In genomic region chr2:69861485-69862091, GRCm38 (mm10) we compare ENCODE assay signal across 8 mouse cellular contexts. TPM values are rescaled to one million over a fixed set of nuclear protein-coding genes. Genes with fewer than 3 reads are reported as not detected.
DNase-seq lines count a peak whose midpoint lies in the region; ATAC-seq lines count a peak whose summit lies in the region.

TSS of gene Ssb (plus strand) at chr2:69861562.

- H3K27me3 ChIP-seq in hindbrain, embryonic 16.5 days (replicated peaks; ENCODE audit: control insufficient read depth, insufficient read depth, low read length): no peaks in the 10 kb centered on the region

- peak within 1 kb of the TSS; percentile 93 for H3K27ac ChIP-seq in hindbrain, embryonic 16.5 days (ENCODE audit: low read depth, low read length)
- peak within 1 kb of the TSS; percentile 79 for H3K27ac ChIP-seq in macrophage

- ATAC-seq in hindbrain, embryonic 16.5 days: peak; percentile 98

- WGBS in hindbrain, embryonic 16.5 days: under 1% methylated on average over 58 of the region's 66 CpGs
- whole genome bisulfite sequencing in macrophage (ENCODE audit: missing documents): under 1% methylated on average over 60 of the region's 66 CpGs

- peaks cover 18% of the 10 kb centered on the region for H3K4me1 ChIP-seq in hindbrain, embryonic 16.5 days (ENCODE audit: control insufficient read depth, insufficient read depth, low read depth, low read length)

- H3K36me3 ChIP-seq in hindbrain, embryonic 16.5 days (ENCODE audit: control insufficient read depth, insufficient read depth, low read length): no peaks in the 10 kb centered on the region
- H3K36me3 ChIP-seq in macrophage (ENCODE audit: inconsistent target): peaks cover 7% of the 10 kb centered on the region

- no peaks in the 10 kb centered on the region for H3K9me3 ChIP-seq in hindbrain, embryonic 16.5 days (ENCODE audit: control insufficient read depth, low read length)

- H3K4me2 ChIP-seq in hindbrain, embryonic 16.5 days (ENCODE audit: low read length): peak within 1 kb of the TSS; percentile 84

- peak within 1 kb of the TSS; percentile 99 for H3K4me3 ChIP-seq in hindbrain, embryonic 16.5 days (ENCODE audit: low read length)
- H3K4me3 ChIP-seq in macrophage (ENCODE audit: inconsistent target): peak within 1 kb of the TSS; percentile 92

- H3K9ac ChIP-seq in hindbrain, embryonic 16.5 days (ENCODE audit: low read depth, low read length): peak within 1 kb of the TSS; percentile 98

- peaks cover 48% of the 10 kb centered on the region for H3K79me2 ChIP-seq in macrophage (ENCODE audit: inconsistent target)

- DNase-seq in R1 (ENCODE audit: low read depth, low spot score): peak; percentile 93
- peak; percentile 93 to 97 for DNase-seq in cerebellum, postnatal 25 days
- DNase-seq in frontal cortex, postnatal 36 days (ENCODE audit: low spot score in 2 of 2): peak; percentile 90 to 93
- DNase-seq in left cerebral cortex, adult 18-20 months (ENCODE audit: low spot score in 2 of 2): peak; percentile 93 to 96
- peak; percentile 95 for DNase-seq in right cerebral cortex, adult 18-20 months
- DNase-seq in urinary bladder, postnatal 10 days (ENCODE audit: low spot score): peak; percentile 70

RNA-seq across cellular contexts. Expression of gene Ssb, which starts in this region (rescaled TPM):
- polyA plus RNA-seq in hindbrain, embryonic 16.5 days (2015; fragmentation: Nextera tagmentation; extraction: Ambion mirVana): 212 and 239 TPM in 2 replicates
- total RNA-seq in left cerebral cortex, adult 18-20 months (2021): 100 to 1,000 TPM; 121 to 128 TPM
- 100 to 1,000 TPM in 10 of 26 experiments, 10 to 100 TPM in 16; 63.2 to 140 (median 94.4) TPM for total RNA-seq in macrophage (2018; cell fraction: chromatin; rRNA removed)
- 100 to 1,000 TPM in 15 of 26 experiments, 10 to 100 TPM in 11; 87.0 to 136 (median 101) TPM for total RNA-seq in macrophage (2018; cell fraction: cytosol; rRNA removed)
- total RNA-seq in macrophage (2018; cell fraction: nucleus; rRNA removed): 100 to 1,000 TPM in 12 of 26 experiments, 10 to 100 TPM in 14; 73.7 to 179 (median 95.3) TPM
- 106 to 279 TPM (median 166 TPM) in 3 replicates for polyA plus RNA-seq in macrophage (2018)

Comparison
In these comparisons a context has a peak if more than half of its experiments do, and no peak if none do; other contexts are left out.
1. Peak in every context shown above with its lines: DNase-seq, ATAC-seq, H3K4me3 ChIP-seq and H3K27ac ChIP-seq.